Mouse (Mus musculus): ENCODE data around the gene Suco. TPM values are rescaled to one million over a fixed set of nuclear protein-coding genes. Genes with fewer than 3 reads are reported as not detected.
A peak's percentile ranks its signal among the peaks of the same experiment; 100 is the strongest.

Gene Suco
- total RNA-seq, 2 experiments from 2014 or later: 17.4 to 23.4 TPM

- intact Hi-C loops (cut with DNase I): no loop called here
- DNase-seq: no peak
Observed at GRCm38 (mm10) chr1:161895014-161895413, 18.5 kb upstream of the Suco start.

- no peak for DNase-seq
- intact Hi-C loops (cut with DNase I): no loop called here
Observed at GRCm38 (mm10) chr1:161894553-161894952, 18.1 kb upstream of the Suco start.

- DNase-seq: no peak
- intact Hi-C loops (cut with DNase I): no loop called here
Observed at GRCm38 (mm10) chr1:161894126-161894525, 17.6 kb upstream of the Suco start.

GRCm38 (mm10) chr1:161888823-161889222 lies 12.3 kb upstream of the Suco start:
- DNase-seq: no peak
- intact Hi-C loops (cut with DNase I): no loop called here

GRCm38 (mm10) chr1:161887679-161888260 lies 11.3 kb upstream of the Suco start:
- intact Hi-C loops (cut with DNase I): no loop called here
- DNase-seq: no peak

- intact Hi-C loops (cut with DNase I): no loop called here
- DNase-seq: no peak
Observed at GRCm38 (mm10) chr1:161885762-161886161, 9.3 kb upstream of the Suco start.

- peak in 1 of 2 experiments; percentile 4 for DNase-seq
- intact Hi-C loops (cut with DNase I): no loop called here
Observed at GRCm38 (mm10) chr1:161877580-161878142, 1.2 kb upstream of the Suco start.

GRCm38 (mm10) chr1:161875706-161876552 lies 553 bp downstream of the Suco start:
- DNase-seq: peak in 1 of 2 experiments; percentile 20

GRCm38 (mm10) chr1:161869422-161869821 lies 7.1 kb downstream of the Suco start:
- DNase-seq: no peak

More at GRCm38 (mm10) chr1:161875706-161876552, 553 bp downstream of the Suco start:
- intact Hi-C loops (cut with DNase I): loop anchor here (2.0 kb wide), 1 partner anchor 87 kb away; no protein-coding TSS in a partner anchor

GRCm38 (mm10) chr1:161868413-161868812 lies 8.1 kb downstream of the Suco start:
- intact Hi-C loops (cut with DNase I): no loop called here
- DNase-seq: no peak

More at GRCm38 (mm10) chr1:161869422-161869821, 7.1 kb downstream of the Suco start:
- intact Hi-C loops (cut with DNase I): no loop called here

GRCm38 (mm10) chr1:161863742-161864141 lies 12.7 kb downstream of the Suco start:
- DNase-seq: no peak
- intact Hi-C loops (cut with DNase I): no loop called here

- DNase-seq: no peak
- intact Hi-C loops (cut with DNase I): no loop called here
Observed at GRCm38 (mm10) chr1:161859248-161859647, 17.2 kb downstream of the Suco start.

- DNase-seq: no peak
- intact Hi-C loops (cut with DNase I): no loop called here
Observed at GRCm38 (mm10) chr1:161826677-161827076, 49.8 kb downstream of the Suco start.

- intact Hi-C loops (cut with DNase I): no loop called here
Observed at GRCm38 (mm10) chr1:161809428-161809827, 67.1 kb downstream of the Suco start.

GRCm38 (mm10) chr1:161808980-161809379 lies 67.5 kb downstream of the Suco start:
- peak in 1 of 2 experiments; percentile 12 for DNase-seq
- intact Hi-C loops (cut with DNase I): no loop called here

More at GRCm38 (mm10) chr1:161809428-161809827, 67.1 kb downstream of the Suco start:
- DNase-seq: peak in 1 of 2 experiments; percentile 4

- intact Hi-C loops (cut with DNase I): no loop called here
- DNase-seq: no peak
Observed at GRCm38 (mm10) chr1:161804541-161804971, 71.9 kb downstream of the Suco start.

- intact Hi-C loops (cut with DNase I): no loop called here
- no peak for DNase-seq
Observed at GRCm38 (mm10) chr1:161801321-161801720, 75.2 kb downstream of the Suco start.

- no peak for DNase-seq
- intact Hi-C loops (cut with DNase I): no loop called here
Observed at GRCm38 (mm10) chr1:161800256-161800655, 76.2 kb downstream of the Suco start.

GRCm38 (mm10) chr1:161799791-161800190 lies 76.7 kb downstream of the Suco start:
- intact Hi-C loops (cut with DNase I): no loop called here

GRCm38 (mm10) chr1:161798866-161799265 lies 77.6 kb downstream of the Suco start:
- no peak for DNase-seq
- intact Hi-C loops (cut with DNase I): no loop called here

More at GRCm38 (mm10) chr1:161799791-161800190, 76.7 kb downstream of the Suco start:
- DNase-seq: no peak

- intact Hi-C loops (cut with DNase I): no loop called here
- no peak for DNase-seq
Observed at GRCm38 (mm10) chr1:161794447-161795211, 81.9 kb downstream of the Suco start.

Data from heart, postnatal 10 days (tissue).